Mouse (Mus musculus) hindbrain, embryonic 14.5 days (tissue): Measurements from ENCODE around the gene Ppp1r1b. TPM values are rescaled to one million over a fixed set of nuclear protein-coding genes. Genes with fewer than 3 reads are reported as not detected.

ENCODE experiments used
- ATAC-seq: fragments of 200-750 bp; cut with Nextera tagmentation; 2 replicates; pipeline ENCODE4 v1.8.0; 2017; ENCODE audit warnings: moderate number of reproducible peaks, mild to moderate bottlenecking, moderate TSS enrichment, moderate library complexity; ENCODE audit not compliant: low FRiP score
- DNase-seq: peaks from one replicate; pipeline ENCODE4 v3.0.0-alpha.2; 2015; ENCODE audit warnings: low spot score
- H3K27ac ChIP-seq: fragments of 300-500 bp; sonication (generic); 2 replicates; pipeline ENCODE4 v1.5.1; 2014; ENCODE audit warnings: mild to moderate bottlenecking, moderate library complexity
- H3K27me3 ChIP-seq: fragments of 300-500 bp; sonication (generic); 2 replicates; pipeline ENCODE4 v1.6.1; 2014; ENCODE audit warnings: mild to moderate bottlenecking, low read length, mixed read lengths; ENCODE audit not compliant: control insufficient read depth, insufficient read depth
- H3K36me3 ChIP-seq: fragments of 300-500 bp; sonication (generic); replicated peaks from 2 replicates; pipeline ENCODE4 v1.6.1; 2014; ENCODE audit not compliant: control insufficient read depth, insufficient read depth
- H3K4me1 ChIP-seq: fragments of 300-500 bp; sonication (generic); replicated peaks from 2 replicates; pipeline ENCODE4 v1.6.1; 2014; ENCODE audit warnings: antibody characterized with exemption, low read length, mixed read lengths; ENCODE audit not compliant: control insufficient read depth, insufficient read depth
- H3K4me2 ChIP-seq: fragments of 300-500 bp; sonication (generic); replicated peaks from 2 replicates; pipeline ENCODE4 v1.6.1; 2014; ENCODE audit warnings: mild to moderate bottlenecking, moderate library complexity
- H3K4me3 ChIP-seq: fragments of 300-500 bp; sonication (generic); replicated peaks from 2 replicates; pipeline ENCODE4 v1.5.1; 2014; ENCODE audit warnings: mild to moderate bottlenecking, low read length
- H3K9ac ChIP-seq: fragments of 300-500 bp; sonication (generic); 2 replicates; pipeline ENCODE4 v1.6.1; 2014
- H3K9me3 ChIP-seq: fragments of 300-500 bp; sonication (generic); 2 replicates; pipeline ENCODE4 v1.6.1; 2016; ENCODE audit warnings: low read length; ENCODE audit not compliant: control insufficient read depth
- WGBS: fragments of 180-500 bp; shearing (Covaris S2); extraction: QIAGEN DNeasy Blood & Tissue Kit; methylation state at CpG from one replicate; pipeline ENCODE4 v1.1.7; 2014; 5-methylcytosine and 5-hydroxymethylcytosine counted together
- polyA plus RNA-seq: library from polyadenylated mRNA; unstranded; fragments of >200 nt; fragmentation: Nextera tagmentation; extraction: Ambion mirVana; gene quantifications from 2 replicates; pipeline ENCODE4 v1.2.1, GENCODE M21; 2014

Gene Ppp1r1b
- polyA plus RNA-seq: 3.0 and 3.3 TPM in 2 replicates

- Histone ChIP-seq H3K4me2 (peak within 1 kb of the TSS; percentile 93), H3K36me3 (no peaks in the 10 kb centered on the region), H3K27ac (no peak within 1 kb of the TSS), H3K4me3 (peak within 1 kb of the TSS; percentile 52), H3K4me1 (peaks cover 6% of the 10 kb centered on the region; the same call in 1 of the 2 replicates), H3K27me3 (peaks cover 82% of the 10 kb centered on the region), H3K9me3 (no peaks in the 10 kb centered on the region), H3K9ac (peak within 1 kb of the TSS; percentile 57)
- WGBS: under 1% methylated on average over 54 of the region's 55 CpGs
- DNase-seq (no peak), ATAC-seq (peak; percentile 61; the same call in 1 of the 2 replicates)
Measured at GRCm38 (mm10) chr11:98348083-98348961, at the start of gene Ppp1r1b. TSS of gene Ppp1r1b (plus strand) at chr11:98348404.

GRCm38 (mm10) chr11:98298484-98299205 lies 49.6 kb upstream of the Ppp1r1b start:
- H3K4me2 ChIP-seq: 0 out of 2 replicates have a peak overlapping the region, but pooled peaks have one; percentile 5
- no peak overlapping the region; the same call in 1 of the 2 replicates for H3K9ac ChIP-seq
- H3K4me1 ChIP-seq: peaks cover 29% of the 10 kb centered on the region
- H3K36me3 ChIP-seq: no peaks in the 10 kb centered on the region
- H3K27me3 ChIP-seq: no peaks in the 10 kb centered on the region
- 6% methylated on average over 10 of the region's 10 CpGs for WGBS
- ATAC-seq: no peak
- no peak overlapping the region for H3K4me3 ChIP-seq
- no peak overlapping the region for H3K27ac ChIP-seq
- DNase-seq: peak; percentile 57
- no peaks in the 10 kb centered on the region for H3K9me3 ChIP-seq

DNA sequence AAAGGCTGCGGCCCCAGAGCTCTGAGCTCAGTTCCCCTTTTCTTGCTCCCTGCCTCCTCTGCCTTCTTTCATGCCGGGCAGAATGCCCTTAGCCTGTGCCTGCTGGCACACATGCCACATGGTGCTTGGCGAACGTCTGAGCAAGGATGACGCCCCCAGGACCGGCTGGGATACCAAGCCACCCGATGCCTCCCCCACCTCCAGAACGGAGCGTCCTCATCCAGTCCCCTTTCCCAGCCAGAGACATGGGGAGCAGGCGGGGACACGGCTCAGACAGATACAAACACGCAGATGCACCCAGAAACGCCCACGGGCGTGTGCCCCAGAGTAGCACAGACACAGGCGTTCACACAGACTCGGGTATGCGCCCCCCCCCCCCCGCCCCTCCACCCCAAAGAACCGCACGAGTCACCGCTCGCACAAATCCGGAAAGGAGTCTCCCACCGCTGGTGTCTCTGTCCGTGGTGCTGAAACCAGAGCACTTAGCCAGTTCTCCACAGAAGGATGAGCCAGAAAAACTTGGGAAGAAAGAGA lies 34.3 kb upstream of the Ppp1r1b start:
- Histone ChIP-seq H3K9me3 (no peaks in the 10 kb centered on the region), H3K27ac (no peak overlapping the region), H3K27me3 (peaks cover 83% of the 10 kb centered on the region), H3K9ac (no peak overlapping the region), H3K4me2 (peak overlapping the region; percentile 17), H3K36me3 (no peaks in the 10 kb centered on the region), H3K4me1 (0 out of 2 replicates have a peak, but pooled peaks cover 4% of the 10 kb centered on the region), H3K4me3 (no peak overlapping the region)
- peak; percentile 65 for DNase-seq
- ATAC-seq: no peak
- WGBS: 2% methylated on average over 26 of the region's 26 CpGs

GRCm38 (mm10) chr11:98317479-98317878 lies 30.7 kb upstream of the Ppp1r1b start:
- WGBS: 3% methylated on average over 7 of the region's 7 CpGs
- Histone ChIP-seq H3K9me3 (no peaks in the 10 kb centered on the region), H3K27me3 (peaks cover 94% of the 10 kb centered on the region), H3K27ac (no peak overlapping the region), H3K4me2 (no peak overlapping the region), H3K9ac (no peak overlapping the region), H3K4me1 (0 out of 2 replicates have a peak, but pooled peaks cover 9% of the 10 kb centered on the region), H3K36me3 (no peaks in the 10 kb centered on the region), H3K4me3 (no peak overlapping the region)
- DNase-seq: no peak
- ATAC-seq: no peak

DNA sequence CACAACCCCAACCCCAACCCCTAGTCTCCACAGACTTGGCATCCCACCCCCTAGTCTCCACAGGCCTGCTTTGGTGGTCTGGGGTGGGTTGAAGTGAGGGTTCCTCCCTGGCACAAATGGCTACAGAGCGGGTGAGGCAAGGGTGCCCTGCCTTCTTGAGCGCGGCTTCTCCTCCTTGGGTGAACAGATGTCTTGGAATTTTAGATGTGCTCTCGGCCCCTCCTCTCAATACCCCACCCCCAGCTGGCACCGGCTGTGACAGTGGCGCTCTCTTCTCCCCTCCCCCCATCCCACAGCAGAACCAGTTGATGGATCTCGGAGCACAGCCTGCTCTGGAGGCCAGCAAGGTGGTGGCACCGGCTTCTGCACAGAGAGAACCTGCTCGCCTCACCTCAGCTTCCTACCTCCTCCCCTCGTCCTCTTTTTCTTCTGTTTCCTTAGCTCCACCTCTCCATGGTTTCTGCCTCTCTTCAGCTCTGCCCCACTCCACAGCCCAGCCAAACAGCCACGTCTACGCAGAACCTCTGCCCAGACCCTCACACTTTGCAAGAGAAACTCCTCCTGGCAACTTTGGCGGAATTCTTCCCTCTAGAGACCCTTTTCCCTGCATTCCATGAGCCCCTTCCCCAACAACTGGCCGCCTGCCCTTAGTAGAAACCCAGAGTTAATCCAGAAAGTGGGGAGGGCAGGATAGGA lies 29.6 kb upstream of the Ppp1r1b start:
- Histone ChIP-seq H3K4me1 (0 out of 2 replicates have a peak, but pooled peaks cover 9% of the 10 kb centered on the region), H3K36me3 (no peaks in the 10 kb centered on the region), H3K27me3 (peaks cover 97% of the 10 kb centered on the region), H3K9ac (no peak overlapping the region), H3K4me2 (peak overlapping the region; percentile 11; the same call in 1 of the 2 replicates), H3K9me3 (no peaks in the 10 kb centered on the region), H3K27ac (peak overlapping the region; percentile 52; the same call in 1 of the 2 replicates), H3K4me3 (no peak overlapping the region; the same call in 1 of the 2 replicates)
- WGBS: 2% methylated on average over 14 of the region's 14 CpGs
- ATAC-seq: no peak
- DNase-seq: no peak

DNA sequence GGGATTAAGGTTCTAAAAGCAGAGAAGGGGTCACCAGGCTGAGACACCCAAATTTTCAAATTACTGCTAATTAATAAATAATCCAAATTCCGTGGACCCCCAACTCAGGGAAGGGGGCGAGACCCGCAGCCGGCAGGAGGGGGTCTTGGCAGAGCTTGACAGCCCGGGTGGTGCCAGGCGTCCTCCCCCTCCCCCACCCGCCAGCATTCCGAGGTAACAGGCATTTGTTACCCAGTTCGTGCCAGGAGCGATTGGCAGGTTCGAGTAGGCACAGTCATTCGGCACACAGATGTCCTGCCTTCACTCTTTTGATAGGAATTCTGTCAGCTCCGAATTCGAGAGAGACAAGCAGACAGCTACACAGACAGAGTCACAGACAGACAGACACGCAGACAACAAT lies 29.1 kb upstream of the Ppp1r1b start:
- H3K4me3 ChIP-seq: no peak overlapping the region
- peaks cover 97% of the 10 kb centered on the region for H3K27me3 ChIP-seq
- DNase-seq: no peak
- 1% methylated on average over 15 of the region's 15 CpGs for WGBS
- peak overlapping the region; percentile 11; the same call in 1 of the 2 replicates for H3K4me2 ChIP-seq
- ATAC-seq: no peak
- no peaks in the 10 kb centered on the region for H3K9me3 ChIP-seq
- H3K36me3 ChIP-seq: no peaks in the 10 kb centered on the region
- 0 out of 2 replicates have a peak, but pooled peaks cover 9% of the 10 kb centered on the region for H3K4me1 ChIP-seq
- peak overlapping the region; percentile 58 for H3K27ac ChIP-seq
- no peak overlapping the region for H3K9ac ChIP-seq

DNA sequence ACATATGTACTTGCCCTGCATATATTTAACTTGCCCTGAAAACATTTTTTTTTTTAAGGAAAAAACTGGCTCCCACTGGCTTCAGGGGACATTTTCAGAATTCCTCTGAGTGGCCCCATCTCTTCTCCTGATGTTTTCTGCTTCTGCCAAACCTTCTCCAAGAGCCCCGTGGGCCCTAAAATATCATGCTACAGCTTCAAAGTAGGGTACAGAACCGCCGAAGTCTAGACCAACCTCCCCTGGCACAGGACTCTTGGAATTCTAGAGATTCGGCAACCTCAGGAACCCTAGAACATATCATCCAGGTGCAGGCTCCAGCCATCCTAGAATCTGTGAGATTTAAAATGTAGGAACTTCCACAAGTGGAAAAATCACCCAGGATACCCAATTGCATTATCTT lies 28.7 kb upstream of the Ppp1r1b start:
- no peak for DNase-seq
- 0 out of 2 replicates have a peak, but pooled peaks cover 9% of the 10 kb centered on the region for H3K4me1 ChIP-seq
- peak overlapping the region; percentile 58; the same call in 1 of the 2 replicates for H3K27ac ChIP-seq
- H3K27me3 ChIP-seq: peaks cover 97% of the 10 kb centered on the region
- 10% methylated on average over 4 of the region's 4 CpGs for WGBS
- peak overlapping the region; percentile 11; the same call in 1 of the 2 replicates for H3K4me2 ChIP-seq
- ATAC-seq: no peak
- no peak overlapping the region for H3K4me3 ChIP-seq
- H3K9ac ChIP-seq: no peak overlapping the region
- no peaks in the 10 kb centered on the region for H3K36me3 ChIP-seq
- no peaks in the 10 kb centered on the region for H3K9me3 ChIP-seq

DNA sequence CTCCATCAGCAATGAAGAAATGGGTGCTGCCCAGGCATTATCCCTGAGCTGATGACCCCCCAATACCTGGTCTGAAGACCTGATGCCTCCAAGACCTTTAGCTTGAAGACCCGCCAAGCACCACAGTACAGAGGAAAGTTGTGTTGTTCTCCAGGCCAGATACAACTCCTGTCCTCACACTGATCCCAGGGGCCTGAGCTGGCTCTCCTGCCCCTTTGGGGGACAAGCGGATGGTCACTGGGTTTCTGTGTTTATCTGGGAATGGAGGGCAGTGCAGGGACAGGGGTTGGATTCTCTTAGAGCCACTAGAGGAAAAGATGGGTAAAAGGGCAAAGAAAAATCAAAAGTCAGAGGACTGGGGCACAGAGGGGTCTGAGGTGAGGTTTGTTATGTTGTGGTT lies 28.3 kb upstream of the Ppp1r1b start:
- ATAC-seq (no peak), DNase-seq (no peak)
- Histone ChIP-seq H3K36me3 (no peaks in the 10 kb centered on the region), H3K4me1 (0 out of 2 replicates have a peak, but pooled peaks cover 9% of the 10 kb centered on the region), H3K27ac (peak overlapping the region; percentile 58; the same call in 1 of the 2 replicates), H3K9ac (no peak overlapping the region), H3K9me3 (no peaks in the 10 kb centered on the region), H3K27me3 (peaks cover 97% of the 10 kb centered on the region), H3K4me3 (no peak overlapping the region), H3K4me2 (peak overlapping the region; percentile 32; the same call in 1 of the 2 replicates)
- WGBS: 6% methylated on average over 2 of the region's 2 CpGs
